Mouse (Mus musculus): ENCODE measurements around the gene Gdf15. TPM values are rescaled to one million over a fixed set of nuclear protein-coding genes. Genes with fewer than 3 reads are reported as not detected.
A peak's percentile ranks its signal among the peaks of the same experiment; 100 is the strongest.
"Not testable (repeated sequence)": the region's sequence is repeated elsewhere in the genome, so short reads cannot be mapped to it uniquely, and the experiment has no call there.

Gdf15 gene
- polyA plus RNA-seq, 2 experiments, result 0.18 to 0.47 TPM

DNA sequence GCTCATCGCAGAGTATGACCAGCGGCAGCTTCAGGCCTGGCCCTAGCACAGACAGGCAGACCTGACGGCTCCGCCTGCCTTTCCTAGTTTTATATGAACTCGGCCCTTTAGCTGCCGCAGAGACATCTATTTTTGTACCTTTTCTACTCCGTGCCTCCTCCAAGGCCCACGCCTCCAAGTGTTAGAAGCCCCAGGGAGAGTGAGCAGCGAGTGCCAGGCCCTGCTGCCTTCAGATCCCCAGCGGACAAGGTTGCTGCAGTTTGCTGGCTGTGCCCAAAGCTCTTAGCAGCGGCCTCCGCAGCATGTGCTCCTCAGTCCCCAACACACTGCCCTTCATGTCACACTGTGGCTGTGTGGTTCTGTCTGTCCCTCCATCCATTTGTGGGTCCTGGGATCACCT is 40.7 kb downstream of the Gdf15 start:
- H3K4me3 ChIP-seq (replicated peaks; ENCODE audit: low read length), result no peak overlapping the region
- 81% methylated on average over 12 of the region's 12 CpGs for WGBS
- H3K27ac ChIP-seq (replicated peaks; ENCODE audit: low read depth, low read length), result no peak overlapping the region
- no peaks in the 10 kb centered on the region for H3K27me3 ChIP-seq (ENCODE audit: control insufficient read depth, insufficient read depth, low read length)
- no peaks in the 10 kb centered on the region for H3K9me3 ChIP-seq (ENCODE audit: control insufficient read depth, low read length)
- TF ChIP-seq POLR2A (IDR thresholded peaks at IDR 0.05; ENCODE audit: borderline replicate concordance, extremely low read depth, insufficient read depth, insufficient read length), result no peak
- ATAC-seq (ENCODE audit: low FRiP score, low read depth), result no peak
- peaks cover 12% of the 10 kb centered on the region for H3K4me1 ChIP-seq (ENCODE audit: control insufficient read depth, insufficient read depth, low read length)
- DNase-seq (ENCODE audit: low spot score), result no peak
- no peak overlapping the region for H3K4me2 ChIP-seq (replicated peaks; ENCODE audit: low read depth, low read length, severe bottlenecking)
- peaks cover 55% of the 10 kb centered on the region for H3K36me3 ChIP-seq (ENCODE audit: control insufficient read depth, insufficient read depth, low read length)
- H3K9ac ChIP-seq (ENCODE audit: low read depth, low read length, severe bottlenecking), result no peak overlapping the region

DNA sequence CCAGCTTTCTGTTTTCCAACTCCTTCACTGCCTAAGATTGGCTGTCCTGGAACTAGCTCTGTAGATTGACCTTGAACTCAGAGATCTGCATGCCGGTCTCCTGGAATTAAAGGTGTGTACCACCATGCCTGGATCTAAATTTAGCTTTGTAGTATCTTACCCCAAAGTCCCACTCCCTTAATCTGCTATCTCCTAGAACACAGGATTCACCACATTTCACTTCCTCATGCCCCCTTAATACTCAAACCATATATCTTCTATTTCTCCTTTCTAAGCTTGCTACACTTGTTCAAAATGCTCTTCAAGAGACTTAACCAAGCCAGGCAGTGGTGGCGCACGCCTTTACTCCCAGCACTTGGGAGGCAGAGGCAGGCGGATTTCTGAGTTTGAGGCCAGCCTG is 44.3 kb downstream of the Gdf15 start:
- ATAC-seq (ENCODE audit: low FRiP score, low read depth); DNase-seq (ENCODE audit: low spot score); H3K27ac ChIP-seq (replicated peaks; ENCODE audit: low read depth, low read length); H3K4me3 ChIP-seq (replicated peaks; ENCODE audit: low read length); H3K9ac ChIP-seq (ENCODE audit: low read depth, low read length, severe bottlenecking); H3K4me2 ChIP-seq (replicated peaks; ENCODE audit: low read depth, low read length, severe bottlenecking); H3K9me3 ChIP-seq (ENCODE audit: control insufficient read depth, low read length); H3K4me1 ChIP-seq (ENCODE audit: control insufficient read depth, insufficient read depth, low read length); H3K27me3 ChIP-seq (ENCODE audit: control insufficient read depth, insufficient read depth, low read length): not testable (repeated sequence)
- H3K36me3 ChIP-seq (ENCODE audit: control insufficient read depth, insufficient read depth, low read length), result peaks cover 80% of the 10 kb centered on the region
- WGBS, result 93% methylated on average over 4 of the region's 4 CpGs

DNA sequence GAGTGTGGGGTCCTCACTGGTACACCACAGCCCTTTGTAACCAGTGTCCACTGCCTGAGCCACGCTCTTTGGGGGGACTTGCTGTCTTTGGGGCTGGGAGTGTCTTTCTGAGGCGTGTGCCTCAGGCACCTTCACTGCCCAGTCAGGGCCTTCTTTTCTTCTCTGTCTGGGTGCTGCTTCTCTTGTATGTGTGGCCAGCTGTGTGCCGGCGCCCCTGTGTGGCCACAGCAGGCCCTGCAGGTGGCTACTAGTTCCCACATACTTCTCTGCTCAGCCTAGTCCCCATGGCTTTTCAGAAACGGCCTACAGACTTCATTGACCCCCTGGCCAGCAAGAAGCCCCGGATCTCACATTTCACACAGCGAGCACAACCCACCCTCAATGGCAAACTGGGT is 47.0 kb downstream of the Gdf15 start:
- H3K9ac ChIP-seq (ENCODE audit: low read depth, low read length, severe bottlenecking), result no peak overlapping the region
- no peaks in the 10 kb centered on the region for H3K27me3 ChIP-seq (ENCODE audit: control insufficient read depth, insufficient read depth, low read length)
- peaks cover 88% of the 10 kb centered on the region for H3K36me3 ChIP-seq (ENCODE audit: control insufficient read depth, insufficient read depth, low read length)
- 39% methylated on average over 7 of the region's 7 CpGs for WGBS
- DNase-seq (ENCODE audit: low spot score) (no peak), ATAC-seq (ENCODE audit: low FRiP score, low read depth) (0 out of 2 replicates have a peak, but pooled peaks have one; percentile 35)
- H3K27ac ChIP-seq (replicated peaks; ENCODE audit: low read depth, low read length), result no peak overlapping the region
- H3K4me1 ChIP-seq (ENCODE audit: control insufficient read depth, insufficient read depth, low read length), result no peaks in the 10 kb centered on the region
- no peak overlapping the region for H3K4me3 ChIP-seq (replicated peaks; ENCODE audit: low read length)
- H3K4me2 ChIP-seq (replicated peaks; ENCODE audit: low read depth, low read length, severe bottlenecking), result no peak overlapping the region
- TF ChIP-seq POLR2A (IDR thresholded peaks at IDR 0.05; ENCODE audit: borderline replicate concordance, extremely low read depth, insufficient read depth, insufficient read length), result no peak
- no peaks in the 10 kb centered on the region for H3K9me3 ChIP-seq (ENCODE audit: control insufficient read depth, low read length)

DNA sequence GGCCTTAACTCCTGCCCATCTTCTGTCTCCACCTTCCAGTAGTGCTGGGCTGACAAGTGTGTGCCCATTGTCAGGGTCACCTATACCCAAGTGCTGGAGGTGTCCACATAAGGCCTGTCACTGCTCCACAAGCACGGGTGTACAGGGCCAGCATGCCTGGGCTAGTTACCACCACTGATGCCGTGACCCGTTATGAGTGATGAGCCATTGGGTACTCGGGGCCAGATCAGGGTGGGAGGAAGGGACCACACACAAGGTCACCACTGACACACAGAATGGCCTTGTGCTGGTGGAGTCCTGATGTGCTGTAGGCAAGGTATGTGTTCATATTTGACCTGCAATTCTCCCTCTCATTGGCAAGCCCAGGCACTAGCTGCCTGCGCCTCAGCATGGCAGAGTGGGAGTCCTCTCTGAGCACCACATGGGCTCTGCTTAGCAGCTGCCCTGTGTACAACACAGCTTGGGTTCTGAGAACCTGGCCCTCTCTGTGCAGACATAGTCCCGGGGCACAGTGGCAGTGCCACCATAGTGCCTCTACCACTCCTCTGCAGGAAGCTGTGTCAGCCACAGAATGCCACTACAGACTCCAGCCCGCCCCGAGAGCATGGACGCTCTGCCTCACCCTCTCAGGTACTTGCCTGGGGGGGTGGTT is 47.5 kb downstream of the Gdf15 start:
- Histone ChIP-seq H3K9me3 (ENCODE audit: control insufficient read depth, low read length) (no peaks in the 10 kb centered on the region), H3K9ac (ENCODE audit: low read depth, low read length, severe bottlenecking) (no peak overlapping the region), H3K36me3 (ENCODE audit: control insufficient read depth, insufficient read depth, low read length) (peaks cover 88% of the 10 kb centered on the region), H3K4me3 (replicated peaks; ENCODE audit: low read length) (no peak overlapping the region), H3K4me2 (replicated peaks; ENCODE audit: low read depth, low read length, severe bottlenecking) (no peak overlapping the region), H3K4me1 (ENCODE audit: control insufficient read depth, insufficient read depth, low read length) (no peaks in the 10 kb centered on the region), H3K27ac (replicated peaks; ENCODE audit: low read depth, low read length) (no peak overlapping the region), H3K27me3 (ENCODE audit: control insufficient read depth, insufficient read depth, low read length) (no peaks in the 10 kb centered on the region)
- DNase-seq (ENCODE audit: low spot score) (no peak), ATAC-seq (ENCODE audit: low FRiP score, low read depth) (0 out of 2 replicates have a peak, but pooled peaks have one; percentile 11)
- TF ChIP-seq POLR2A (IDR thresholded peaks at IDR 0.05; ENCODE audit: borderline replicate concordance, extremely low read depth, insufficient read depth, insufficient read length), result no peak
- 89% methylated on average over 9 of the region's 9 CpGs for WGBS

DNA sequence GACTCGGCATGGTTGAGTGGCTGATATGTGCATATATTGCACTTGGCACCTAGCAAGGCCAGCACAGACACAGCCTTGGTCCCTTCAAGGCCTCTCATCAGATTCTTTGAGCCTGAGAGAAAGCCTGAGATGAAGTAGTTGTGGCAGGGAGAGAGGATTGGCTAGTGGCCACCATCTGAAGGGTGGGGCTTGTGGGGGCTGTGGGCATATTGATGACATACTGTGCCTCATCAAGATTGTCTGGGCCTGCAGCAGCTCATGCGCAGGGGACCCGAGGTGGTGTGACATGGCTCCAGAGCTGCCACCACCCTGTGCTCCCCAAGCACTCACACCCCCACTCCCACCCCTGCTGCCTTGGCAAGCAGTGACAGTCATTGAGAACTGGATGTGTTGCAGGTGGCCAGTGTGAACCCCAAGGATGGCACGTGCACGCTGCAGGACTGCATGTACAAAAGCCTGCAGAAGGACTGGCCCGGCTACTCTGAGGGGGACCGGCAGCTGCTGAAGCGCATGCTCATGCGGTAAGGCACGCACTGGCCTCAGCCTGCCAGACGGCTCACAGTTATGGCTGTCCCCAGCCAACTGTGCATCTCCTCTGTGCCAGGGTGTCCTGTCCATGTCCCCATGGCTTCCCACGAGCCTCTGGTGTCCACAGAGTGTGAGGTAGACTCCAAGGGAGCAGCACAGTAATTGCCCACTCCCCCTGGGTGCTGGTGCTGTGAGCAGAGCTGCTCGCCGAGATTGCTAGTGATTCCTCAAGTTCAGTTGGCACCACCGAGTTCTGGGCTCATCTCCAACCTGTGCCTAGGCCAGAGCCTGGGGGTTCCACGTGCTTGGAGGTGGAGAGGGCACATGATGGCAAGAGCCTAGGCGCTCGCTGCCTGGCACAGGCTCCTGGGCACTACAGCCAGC is 48.5 kb downstream of the Gdf15 start:
- no peaks in the 10 kb centered on the region for H3K9me3 ChIP-seq (ENCODE audit: control insufficient read depth, low read length)
- H3K4me3 ChIP-seq (replicated peaks; ENCODE audit: low read length), result no peak overlapping the region
- no peak for DNase-seq (ENCODE audit: low spot score)
- peaks cover 87% of the 10 kb centered on the region for H3K36me3 ChIP-seq (ENCODE audit: control insufficient read depth, insufficient read depth, low read length)
- no peak overlapping the region for H3K9ac ChIP-seq (ENCODE audit: low read depth, low read length, severe bottlenecking)
- ATAC-seq (ENCODE audit: low FRiP score, low read depth), result no peak
- WGBS, result 89% methylated on average over 18 of the region's 18 CpGs
- no peak for TF ChIP-seq POLR2A (IDR thresholded peaks at IDR 0.05; ENCODE audit: borderline replicate concordance, extremely low read depth, insufficient read depth, insufficient read length)
- no peak overlapping the region for H3K4me2 ChIP-seq (replicated peaks; ENCODE audit: low read depth, low read length, severe bottlenecking)
- no peaks in the 10 kb centered on the region for H3K4me1 ChIP-seq (ENCODE audit: control insufficient read depth, insufficient read depth, low read length)
- H3K27ac ChIP-seq (replicated peaks; ENCODE audit: low read depth, low read length), result no peak overlapping the region
- H3K27me3 ChIP-seq (ENCODE audit: control insufficient read depth, insufficient read depth, low read length), result no peaks in the 10 kb centered on the region

Other genes with a start within 250 kb of the Gdf15 start
- 37.8 and 58.5 TPM in 2 replicates for gene Crtc1, start 192.9 kb downstream of the Gdf15 start, polyA plus RNA-seq (2012; rRNA removed)
- 26.3 and 31.1 TPM in 2 replicates for gene Crtc1, start 192.9 kb downstream of the Gdf15 start, polyA plus RNA-seq (2014; fragmentation: Nextera tagmentation; extraction: Ambion mirVana)
- 48.7 and 72.6 TPM in 2 replicates for gene Klhl26, start 155.5 kb downstream of the Gdf15 start, polyA plus RNA-seq (2012; rRNA removed)
- gene Klhl26, start 155.5 kb downstream of the Gdf15 start, polyA plus RNA-seq (2014; fragmentation: Nextera tagmentation; extraction: Ambion mirVana), result 24.2 and 28.6 TPM in 2 replicates
- gene Tmem59l, start 145.1 kb downstream of the Gdf15 start, polyA plus RNA-seq (2012; rRNA removed), result 13.1 and 17.7 TPM in 2 replicates
- gene Tmem59l, start 145.1 kb downstream of the Gdf15 start, polyA plus RNA-seq (2014; fragmentation: Nextera tagmentation; extraction: Ambion mirVana), result 15.7 and 17.5 TPM in 2 replicates
- 98.9 and 127 TPM in 2 replicates for gene Crlf1, start 139.3 kb downstream of the Gdf15 start, polyA plus RNA-seq (2012; rRNA removed)
- gene Crlf1, start 139.3 kb downstream of the Gdf15 start, polyA plus RNA-seq (2014; fragmentation: Nextera tagmentation; extraction: Ambion mirVana), result 91.5 and 103 TPM in 2 replicates
- gene Rex1bd, start 125.7 kb downstream of the Gdf15 start, polyA plus RNA-seq (2012; rRNA removed), result 154 and 175 TPM in 2 replicates
- gene Rex1bd, start 125.7 kb downstream of the Gdf15 start, polyA plus RNA-seq (2014; fragmentation: Nextera tagmentation; extraction: Ambion mirVana), result 152 and 156 TPM in 2 replicates
- gene Uba52, start 121.7 kb downstream of the Gdf15 start, polyA plus RNA-seq (2012; rRNA removed), result 1,215 and 1,844 TPM in 2 replicates
- gene Uba52, start 121.7 kb downstream of the Gdf15 start, polyA plus RNA-seq (2014; fragmentation: Nextera tagmentation; extraction: Ambion mirVana), result 1,031 and 1,113 TPM in 2 replicates
- gene Fkbp8, start 104.7 kb downstream of the Gdf15 start, polyA plus RNA-seq (2012; rRNA removed), result 363 and 431 TPM in 2 replicates
- 219 and 248 TPM in 2 replicates for gene Fkbp8, start 104.7 kb downstream of the Gdf15 start, polyA plus RNA-seq (2014; fragmentation: Nextera tagmentation; extraction: Ambion mirVana)
- 52.5 and 61.0 TPM in 2 replicates for gene Kxd1, start 104.5 kb downstream of the Gdf15 start, polyA plus RNA-seq (2012; rRNA removed)
- gene Kxd1, start 104.5 kb downstream of the Gdf15 start, polyA plus RNA-seq (2014; fragmentation: Nextera tagmentation; extraction: Ambion mirVana), result 60.3 and 61.7 TPM in 2 replicates
- gene Ell, start 93.0 kb downstream of the Gdf15 start, polyA plus RNA-seq (2012; rRNA removed), result 30.3 and 35.3 TPM in 2 replicates
- gene Ell, start 93.0 kb downstream of the Gdf15 start, polyA plus RNA-seq (2014; fragmentation: Nextera tagmentation; extraction: Ambion mirVana), result 20.2 and 22.4 TPM in 2 replicates
- 213 and 279 TPM in 2 replicates for gene Isyna1, start 38.1 kb downstream of the Gdf15 start, polyA plus RNA-seq (2012; rRNA removed)
- 94.4 and 103 TPM in 2 replicates for gene Isyna1, start 38.1 kb downstream of the Gdf15 start, polyA plus RNA-seq (2014; fragmentation: Nextera tagmentation; extraction: Ambion mirVana)
- 163 and 236 TPM in 2 replicates for gene Ssbp4, start 23.6 kb downstream of the Gdf15 start, polyA plus RNA-seq (2012; rRNA removed)
- 151 and 171 TPM in 2 replicates for gene Ssbp4, start 23.6 kb downstream of the Gdf15 start, polyA plus RNA-seq (2014; fragmentation: Nextera tagmentation; extraction: Ambion mirVana)
- gene Lrrc25, start 16.3 kb downstream of the Gdf15 start, polyA plus RNA-seq (2012; rRNA removed), result 3.5 and 4.5 TPM in 2 replicates
- gene Lrrc25, start 16.3 kb downstream of the Gdf15 start, polyA plus RNA-seq (2014; fragmentation: Nextera tagmentation; extraction: Ambion mirVana), result 2.5 and 3.2 TPM in 2 replicates
- 47.6 and 59.8 TPM in 2 replicates for gene Pgpep1, start 27.9 kb upstream of the Gdf15 start, polyA plus RNA-seq (2012; rRNA removed)
- gene Pgpep1, start 27.9 kb upstream of the Gdf15 start, polyA plus RNA-seq (2014; fragmentation: Nextera tagmentation; extraction: Ambion mirVana), result 64.1 and 68.7 TPM in 2 replicates
- 172 and 182 TPM in 2 replicates for gene Lsm4, start 40.8 kb upstream of the Gdf15 start, polyA plus RNA-seq (2012; rRNA removed)
- gene Lsm4, start 40.8 kb upstream of the Gdf15 start, polyA plus RNA-seq (2014; fragmentation: Nextera tagmentation; extraction: Ambion mirVana), result 247 and 256 TPM in 2 replicates
- gene Jund, start 66.5 kb upstream of the Gdf15 start, polyA plus RNA-seq (2012; rRNA removed), result 218 and 287 TPM in 2 replicates
- gene Jund, start 66.5 kb upstream of the Gdf15 start, polyA plus RNA-seq (2014; fragmentation: Nextera tagmentation; extraction: Ambion mirVana), result 115 and 119 TPM in 2 replicates
- gene Iqcn, start 71.0 kb upstream of the Gdf15 start, polyA plus RNA-seq (2012; rRNA removed), result 0.04 and 0.08 TPM in 2 replicates
- gene Iqcn, start 71.0 kb upstream of the Gdf15 start, polyA plus RNA-seq (2014; fragmentation: Nextera tagmentation; extraction: Ambion mirVana), result 0.10 TPM in 1 of 2 replicates, not detected in the other
- gene Gm3336, start 86.1 kb upstream of the Gdf15 start, polyA plus RNA-seq (2012; rRNA removed), result not detected in 2 replicates
- not detected in 2 replicates for gene Gm3336, start 86.1 kb upstream of the Gdf15 start, polyA plus RNA-seq (2014; fragmentation: Nextera tagmentation; extraction: Ambion mirVana)
- 0.38 TPM in 2 replicates for gene Pde4c, start 91.3 kb upstream of the Gdf15 start, polyA plus RNA-seq (2012; rRNA removed)
- gene Pde4c, start 91.3 kb upstream of the Gdf15 start, polyA plus RNA-seq (2014; fragmentation: Nextera tagmentation; extraction: Ambion mirVana), result not detected in 2 replicates
- gene Rab3a, start 122.2 kb upstream of the Gdf15 start, polyA plus RNA-seq (2012; rRNA removed), result 27.2 and 36.6 TPM in 2 replicates
- gene Rab3a, start 122.2 kb upstream of the Gdf15 start, polyA plus RNA-seq (2014; fragmentation: Nextera tagmentation; extraction: Ambion mirVana), result 19.8 and 20.1 TPM in 2 replicates
- gene Mpv17l2, start 128.5 kb upstream of the Gdf15 start, polyA plus RNA-seq (2012; rRNA removed), result 27.7 and 41.6 TPM in 2 replicates
- 36.0 and 40.3 TPM in 2 replicates for gene Mpv17l2, start 128.5 kb upstream of the Gdf15 start, polyA plus RNA-seq (2014; fragmentation: Nextera tagmentation; extraction: Ambion mirVana)
- gene Pik3r2, start 144.3 kb upstream of the Gdf15 start, polyA plus RNA-seq (2012; rRNA removed), result 111 and 137 TPM in 2 replicates
- gene Pik3r2, start 144.3 kb upstream of the Gdf15 start, polyA plus RNA-seq (2014; fragmentation: Nextera tagmentation; extraction: Ambion mirVana), result 73.5 and 74.7 TPM in 2 replicates
- 37.2 and 57.8 TPM in 2 replicates for gene Mast3, start 172.6 kb upstream of the Gdf15 start, polyA plus RNA-seq (2012; rRNA removed)
- gene Mast3, start 172.6 kb upstream of the Gdf15 start, polyA plus RNA-seq (2014; fragmentation: Nextera tagmentation; extraction: Ambion mirVana), result 14.4 and 16.2 TPM in 2 replicates
- 0.04 and 0.13 TPM in 2 replicates for gene Il12rb1, start 176.0 kb upstream of the Gdf15 start, polyA plus RNA-seq (2012; rRNA removed)
- gene Il12rb1, start 176.0 kb upstream of the Gdf15 start, polyA plus RNA-seq (2014; fragmentation: Nextera tagmentation; extraction: Ambion mirVana), result 0.21 TPM in 1 of 2 replicates, not detected in the other
- 21.5 and 36.9 TPM in 2 replicates for gene Arrdc2, start 207.3 kb upstream of the Gdf15 start, polyA plus RNA-seq (2012; rRNA removed)
- gene Arrdc2, start 207.3 kb upstream of the Gdf15 start, polyA plus RNA-seq (2014; fragmentation: Nextera tagmentation; extraction: Ambion mirVana), result 6.1 and 8.6 TPM in 2 replicates
- 9.1 and 11.2 TPM in 2 replicates for gene Kcnn1, start 230.8 kb upstream of the Gdf15 start, polyA plus RNA-seq (2012; rRNA removed)
- 2.5 and 3.0 TPM in 2 replicates for gene Kcnn1, start 230.8 kb upstream of the Gdf15 start, polyA plus RNA-seq (2014; fragmentation: Nextera tagmentation; extraction: Ambion mirVana)
- gene Ccdc124, start 241.5 kb upstream of the Gdf15 start, polyA plus RNA-seq (2012; rRNA removed), result 49.2 and 58.9 TPM in 2 replicates
- gene Ccdc124, start 241.5 kb upstream of the Gdf15 start, polyA plus RNA-seq (2014; fragmentation: Nextera tagmentation; extraction: Ambion mirVana), result 96.2 and 97.2 TPM in 2 replicates

All from limb, embryonic 14.5 days (tissue).